Mouse (Mus musculus) intestine, postnatal 0 days (tissue): ENCODE results near the gene Cog7. TPM values are rescaled to one million over a fixed set of nuclear protein-coding genes. Genes with fewer than 3 reads are reported as not detected.

Experiments used
- ATAC-seq: fragments of 200-750 bp; cut with Nextera tagmentation; 2 replicates; pipeline ENCODE4 v1.8.0; 2017; ENCODE audit warnings: mild to moderate bottlenecking, moderate TSS enrichment, moderate library complexity
- H3K27ac ChIP-seq: fragments of 300-500 bp; sonication (generic); 2 replicates; pipeline ENCODE4 v1.5.1; 2014; ENCODE audit warnings: mild to moderate bottlenecking, low read depth, low read length, moderate library complexity
- H3K27me3 ChIP-seq: fragments of 300-500 bp; sonication (generic); replicated peaks from 2 replicates; pipeline ENCODE4 v1.6.1; 2014; ENCODE audit warnings: low read length, mixed read lengths; ENCODE audit not compliant: control insufficient read depth, insufficient read depth
- H3K36me3 ChIP-seq: fragments of 300-500 bp; sonication (generic); 2 replicates; pipeline ENCODE4 v1.6.1; 2014; ENCODE audit warnings: mild to moderate bottlenecking, moderate library complexity; ENCODE audit not compliant: control insufficient read depth, insufficient read depth
- H3K4me1 ChIP-seq: fragments of 300-500 bp; sonication (generic); replicated peaks from 2 replicates; pipeline ENCODE4 v1.6.1; 2014; ENCODE audit warnings: antibody characterized with exemption, low read length, mixed read lengths; ENCODE audit not compliant: control insufficient read depth, insufficient read depth
- H3K4me2 ChIP-seq: fragments of 300-500 bp; sonication (generic); replicated peaks from 2 replicates; pipeline ENCODE4 v1.6.1; 2014; ENCODE audit warnings: low read depth, mild to moderate bottlenecking, moderate library complexity
- H3K4me3 ChIP-seq: fragments of 300-500 bp; sonication (generic); 2 replicates; pipeline ENCODE4 v1.5.1; 2014; ENCODE audit warnings: low read depth, low read length
- H3K9ac ChIP-seq: fragments of 300-500 bp; sonication (generic); 2 replicates; pipeline ENCODE4 v1.6.1; 2014; ENCODE audit warnings: mild to moderate bottlenecking, low read depth, low read length
- H3K9me3 ChIP-seq: fragments of 300-500 bp; sonication (generic); 2 replicates; pipeline ENCODE4 v1.6.1; 2016; ENCODE audit warnings: mixed run types; ENCODE audit not compliant: control insufficient read depth
- CTCF ChIP-seq: sonication (generic); IDR thresholded peaks from 2 replicates; pipeline ENCODE4 v1.5.1; 2016; ENCODE audit warnings: low read depth, mild to moderate bottlenecking, control low read depth, antibody characterized with exemption, moderate library complexity
- WGBS: fragments of 180-500 bp; shearing (Covaris S2); extraction: QIAGEN DNeasy Blood & Tissue Kit; methylation state at CpG from one replicate; pipeline ENCODE4 v1.1.7; 2014; 5-methylcytosine and 5-hydroxymethylcytosine counted together
- polyA plus RNA-seq: library from polyadenylated mRNA; unstranded; fragments of >200 nt; fragmentation: Nextera tagmentation; extraction: Ambion mirVana; gene quantifications from 2 replicates; pipeline ENCODE4 v1.2.1, GENCODE M21; 2015

Cog7 gene
- polyA plus RNA-seq, 1 experiment from 2014 or later, result 6.3 TPM

DNA sequence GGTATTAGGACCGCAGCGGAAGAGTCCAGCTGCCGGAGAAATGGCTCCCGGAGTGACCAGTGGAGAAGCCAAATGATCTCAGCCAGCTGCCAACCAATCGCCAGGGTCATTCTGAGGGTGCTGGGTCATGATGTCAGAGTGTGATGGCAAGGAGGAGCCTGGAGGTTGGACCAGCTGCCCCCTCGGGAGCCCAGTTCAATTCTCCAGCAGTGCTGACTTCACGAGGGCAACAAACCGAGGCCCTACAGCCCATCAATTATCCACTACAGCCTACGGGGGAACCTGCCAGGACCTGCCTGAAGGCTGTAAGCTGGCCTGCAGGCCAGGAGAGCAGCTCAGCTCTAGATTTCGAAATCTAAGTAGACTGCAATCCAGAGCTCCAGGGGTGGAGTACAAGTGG, 34.2 kb upstream of the Cog7 start:
- 30% methylated on average over 10 of the region's 10 CpGs for WGBS
- no peak for TF ChIP-seq CTCF
- H3K9ac ChIP-seq, result no peak overlapping the region
- peak overlapping the region; percentile 79 for H3K27ac ChIP-seq
- H3K36me3 ChIP-seq, result 0 out of 2 replicates have a peak, but pooled peaks cover 11% of the 10 kb centered on the region
- H3K4me3 ChIP-seq, result no peak overlapping the region
- no peaks in the 10 kb centered on the region for H3K27me3 ChIP-seq
- no peaks in the 10 kb centered on the region for H3K9me3 ChIP-seq
- ATAC-seq, result no peak
- H3K4me1 ChIP-seq, result no peaks in the 10 kb centered on the region
- H3K4me2 ChIP-seq, result peak overlapping the region; percentile 44; the same call in 1 of the 2 replicates

DNA sequence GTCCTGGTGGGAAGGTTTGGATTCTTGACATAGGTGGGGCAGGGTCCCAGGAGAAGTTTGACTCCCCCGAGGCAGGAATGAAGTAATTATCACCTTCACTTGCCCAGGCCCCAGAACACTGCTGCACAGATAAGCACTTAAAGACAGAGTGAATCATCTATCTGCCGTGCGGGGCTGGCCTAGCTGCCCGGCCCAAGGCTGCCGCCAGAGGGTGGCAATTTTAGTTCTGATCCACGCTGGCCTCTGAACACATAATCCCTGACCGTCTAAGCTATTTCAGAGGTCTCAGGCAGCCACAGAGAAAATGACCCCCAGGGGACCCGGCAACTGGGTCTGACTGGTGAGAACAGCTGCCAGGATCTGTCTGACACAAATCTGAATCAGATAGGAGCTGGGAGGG, 33.6 kb upstream of the Cog7 start:
- H3K9me3 ChIP-seq, result no peaks in the 10 kb centered on the region
- 18% methylated on average over 8 of the region's 8 CpGs for WGBS
- peaks cover 17% of the 10 kb centered on the region; the same call in 1 of the 2 replicates for H3K36me3 ChIP-seq
- peak overlapping the region; percentile 7; the same call in 1 of the 2 replicates for H3K9ac ChIP-seq
- no peak overlapping the region for H3K4me3 ChIP-seq
- peak; percentile 62 for TF ChIP-seq CTCF
- peak; percentile 68 for ATAC-seq
- peak overlapping the region; percentile 44 for H3K4me2 ChIP-seq
- no peaks in the 10 kb centered on the region for H3K4me1 ChIP-seq
- H3K27ac ChIP-seq, result peak overlapping the region; percentile 79
- H3K27me3 ChIP-seq, result no peaks in the 10 kb centered on the region

DNA sequence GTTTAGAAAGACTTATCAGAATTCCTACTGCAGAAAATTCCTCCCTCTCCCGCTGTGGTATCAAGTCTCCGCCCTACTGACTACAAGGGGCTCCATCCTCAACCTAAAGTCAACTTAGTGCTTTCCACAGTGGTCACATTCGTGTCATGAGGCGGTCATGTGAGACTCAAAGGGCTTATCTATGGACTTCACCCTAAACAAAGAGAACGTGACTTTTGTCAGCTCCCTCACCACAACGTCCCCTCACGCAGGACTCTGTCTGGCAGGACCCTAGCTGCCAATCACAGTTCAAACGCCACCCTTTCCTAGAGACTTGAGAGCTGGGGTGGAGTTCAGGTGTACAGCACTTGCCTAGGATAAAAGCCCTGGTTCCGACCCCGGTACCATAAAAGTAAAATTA, 31.4 kb upstream of the Cog7 start:
- WGBS, result 47% methylated on average over 10 of the region's 10 CpGs
- Histone ChIP-seq H3K27me3 (no peaks in the 10 kb centered on the region), H3K4me3 (no peak overlapping the region), H3K4me2 (no peak overlapping the region), H3K4me1 (no peaks in the 10 kb centered on the region), H3K9me3 (no peaks in the 10 kb centered on the region), H3K9ac (no peak overlapping the region), H3K36me3 (peaks cover 33% of the 10 kb centered on the region), H3K27ac (no peak overlapping the region)
- ATAC-seq, result peak; percentile 41
- no peak for TF ChIP-seq CTCF

DNA sequence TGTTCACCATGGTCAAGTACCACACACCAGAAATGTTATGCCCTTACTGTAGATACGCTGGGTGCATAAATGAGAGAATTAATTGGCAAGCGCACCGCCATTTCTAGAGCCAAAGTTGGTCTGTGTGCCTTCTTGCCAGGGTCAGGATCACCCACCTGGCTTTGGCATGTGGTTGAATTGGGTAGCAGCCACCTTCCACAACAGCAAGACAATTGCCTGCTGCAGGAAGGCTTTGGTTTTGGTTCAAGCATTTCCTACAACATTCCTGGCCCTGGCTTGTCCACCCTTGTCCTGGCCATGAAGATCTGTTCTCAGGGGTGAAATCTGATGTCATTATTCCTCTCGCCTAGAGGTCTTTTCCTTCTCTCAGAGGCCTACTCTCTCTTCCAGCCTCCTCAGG, 30.9 kb upstream of the Cog7 start:
- H3K36me3 ChIP-seq, result peaks cover 39% of the 10 kb centered on the region
- WGBS, result 93% methylated on average over 4 of the region's 4 CpGs
- ATAC-seq, result no peak
- no peaks in the 10 kb centered on the region for H3K27me3 ChIP-seq
- no peaks in the 10 kb centered on the region for H3K4me1 ChIP-seq
- H3K4me3 ChIP-seq, result no peak overlapping the region
- H3K9me3 ChIP-seq, result no peaks in the 10 kb centered on the region
- H3K4me2 ChIP-seq, result no peak overlapping the region
- TF ChIP-seq CTCF, result no peak
- H3K27ac ChIP-seq, result peak overlapping the region; percentile 57
- no peak overlapping the region for H3K9ac ChIP-seq

DNA sequence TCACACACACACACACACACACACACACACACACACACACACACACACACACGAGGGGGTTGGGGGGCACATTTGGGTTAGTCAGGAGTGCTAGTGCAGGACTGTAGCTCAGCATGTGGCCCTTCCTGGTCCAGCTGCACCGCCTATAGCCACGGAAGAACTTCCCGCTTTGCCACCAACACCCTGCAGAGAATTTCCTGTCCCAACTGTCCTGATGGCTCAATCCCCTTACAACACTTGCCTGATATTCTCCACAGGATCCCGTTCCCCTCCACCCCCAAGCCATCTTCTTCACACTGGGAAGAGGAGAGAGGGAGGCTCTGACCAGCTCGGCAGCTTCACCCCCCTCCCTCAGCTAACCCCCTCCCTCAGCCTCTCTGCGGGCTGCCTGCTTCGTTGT, 18.9 kb upstream of the Cog7 start:
- ATAC-seq, result no peak
- H3K4me3 ChIP-seq, result no peak overlapping the region
- no peak for TF ChIP-seq CTCF
- no peaks in the 10 kb centered on the region for H3K9me3 ChIP-seq
- H3K36me3 ChIP-seq, result peaks cover 64% of the 10 kb centered on the region
- H3K4me2 ChIP-seq, result no peak overlapping the region
- no peaks in the 10 kb centered on the region for H3K27me3 ChIP-seq
- H3K9ac ChIP-seq, result no peak overlapping the region
- H3K4me1 ChIP-seq, result no peaks in the 10 kb centered on the region
- no peak overlapping the region for H3K27ac ChIP-seq
- WGBS, result 82% methylated on average over 8 of the region's 8 CpGs

DNA sequence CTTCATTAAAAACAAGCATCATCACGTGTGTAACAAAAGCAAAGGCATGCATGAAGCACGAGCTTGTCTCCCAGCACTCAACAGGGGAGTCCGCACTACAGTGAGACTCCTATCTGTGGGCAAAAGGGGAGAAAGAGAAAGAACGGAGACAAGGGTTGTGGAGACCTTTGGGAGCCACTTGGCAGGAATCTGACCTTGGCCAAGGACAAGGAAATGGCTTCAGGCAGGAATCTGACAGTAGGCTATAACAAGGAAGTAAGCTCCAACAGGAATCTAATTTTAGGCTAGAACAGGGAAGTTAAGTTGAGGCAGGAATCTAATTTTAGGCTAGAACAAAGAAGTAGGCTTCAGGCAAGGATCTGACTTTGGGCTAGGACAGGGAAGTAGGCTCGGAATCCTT, 14.4 kb upstream of the Cog7 start:
- H3K4me1 ChIP-seq, result no peaks in the 10 kb centered on the region
- peaks cover 67% of the 10 kb centered on the region for H3K36me3 ChIP-seq
- ATAC-seq, result no peak
- H3K9me3 ChIP-seq, result no peaks in the 10 kb centered on the region
- no peak for TF ChIP-seq CTCF
- 86% methylated on average over 5 of the region's 5 CpGs for WGBS
- no peak overlapping the region for H3K4me2 ChIP-seq
- H3K4me3 ChIP-seq, result no peak overlapping the region
- no peaks in the 10 kb centered on the region for H3K27me3 ChIP-seq
- H3K9ac ChIP-seq, result no peak overlapping the region
- no peak overlapping the region for H3K27ac ChIP-seq

DNA sequence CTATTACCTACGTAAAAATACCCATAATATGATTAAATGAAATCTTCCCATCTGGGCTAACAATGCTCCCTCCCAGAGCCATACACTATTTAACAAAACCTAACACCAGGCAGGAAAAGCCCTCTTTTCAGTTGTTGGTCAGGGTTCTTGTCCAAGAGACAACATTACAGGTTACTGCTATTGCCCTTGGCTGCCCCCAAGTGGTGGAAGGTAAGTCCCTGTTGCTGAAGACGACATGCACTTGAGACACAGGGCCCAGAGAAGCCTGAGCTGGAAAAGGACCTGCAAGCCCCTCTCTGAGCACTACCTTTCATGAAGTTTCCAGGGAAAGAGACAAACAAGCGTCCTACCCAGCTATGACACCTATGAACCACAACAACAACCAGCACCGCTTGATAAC, 6.5 kb downstream of the Cog7 start:
- H3K9ac ChIP-seq, result no peak overlapping the region
- no peak overlapping the region for H3K27ac ChIP-seq
- no peaks in the 10 kb centered on the region for H3K9me3 ChIP-seq
- no peak overlapping the region for H3K4me2 ChIP-seq
- H3K4me1 ChIP-seq, result no peaks in the 10 kb centered on the region
- ATAC-seq, result no peak
- H3K27me3 ChIP-seq, result no peaks in the 10 kb centered on the region
- 59% methylated on average over 4 of the region's 4 CpGs for WGBS
- H3K4me3 ChIP-seq, result no peak overlapping the region
- peaks cover 34% of the 10 kb centered on the region; the same call in 1 of the 2 replicates for H3K36me3 ChIP-seq
- peak; percentile 85 for TF ChIP-seq CTCF
